Mouse (Mus musculus) C3H10T1/2 (cell line): ENCODE data around the gene Agfg1. TPM values are rescaled to one million over a fixed set of nuclear protein-coding genes. Genes with fewer than 3 reads are reported as not detected.

ENCODE experiments used
- polyA plus RNA-seq, 2 experiments: library from polyadenylated mRNA; unstranded; fragments of >200 nt; fragmentation: generic; extraction: Trizol; gene quantifications; one replicate each; pipeline ENCODE4 v1.2.1; 2012; ENCODE audit warnings: missing spikeins in 2 of 2

Agfg1 gene
- 10 to 100 TPM in 1 of 2 experiments, 1 to 10 TPM in 1; 7.0 to 11.2 TPM for polyA plus RNA-seq

DNA sequence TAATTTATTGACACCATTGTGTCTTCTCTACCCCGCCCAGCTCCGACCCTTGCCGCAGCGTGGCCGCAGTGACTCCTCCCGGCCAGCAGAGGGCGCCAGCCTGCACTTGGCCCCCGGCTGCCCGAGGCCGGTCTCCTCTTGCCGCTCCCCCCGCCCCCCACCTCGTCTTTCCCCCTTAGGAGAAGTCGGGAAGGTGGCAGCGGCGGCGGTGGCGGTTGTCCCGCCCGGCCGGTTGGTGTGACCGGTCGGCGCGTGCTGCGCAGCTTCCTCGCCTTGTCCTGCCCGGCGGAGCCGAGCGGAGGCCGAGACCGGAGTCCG is at the start of gene Agfg1:
Agfg1 (plus strand) TSS at position 188 of the 318 bp plus-strand sequence.

DNA sequence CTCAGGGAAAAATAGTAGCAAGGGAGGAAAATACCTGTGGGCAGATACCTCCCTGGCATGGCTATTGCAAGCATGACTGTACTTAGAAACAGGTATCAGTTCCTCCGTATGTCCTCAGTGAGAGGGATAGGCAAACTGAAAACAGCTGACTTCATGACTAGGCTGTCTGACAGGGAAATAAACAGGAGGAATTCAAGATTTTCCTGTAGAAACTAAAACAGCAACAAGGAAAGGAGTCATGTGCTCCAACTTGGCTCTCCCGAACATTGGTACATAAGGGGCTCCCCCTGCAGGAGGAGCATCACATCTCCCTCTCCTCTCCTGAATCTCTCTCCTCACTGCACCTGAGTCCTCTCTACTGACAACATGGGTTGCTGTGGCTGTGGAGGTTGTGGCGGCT is 73.7 kb downstream of the Agfg1 start, which contains the start of gene A030005L19Rik:
A030005L19Rik (plus strand) TSS at position 301 of the 400 bp plus-strand sequence.

DNA sequence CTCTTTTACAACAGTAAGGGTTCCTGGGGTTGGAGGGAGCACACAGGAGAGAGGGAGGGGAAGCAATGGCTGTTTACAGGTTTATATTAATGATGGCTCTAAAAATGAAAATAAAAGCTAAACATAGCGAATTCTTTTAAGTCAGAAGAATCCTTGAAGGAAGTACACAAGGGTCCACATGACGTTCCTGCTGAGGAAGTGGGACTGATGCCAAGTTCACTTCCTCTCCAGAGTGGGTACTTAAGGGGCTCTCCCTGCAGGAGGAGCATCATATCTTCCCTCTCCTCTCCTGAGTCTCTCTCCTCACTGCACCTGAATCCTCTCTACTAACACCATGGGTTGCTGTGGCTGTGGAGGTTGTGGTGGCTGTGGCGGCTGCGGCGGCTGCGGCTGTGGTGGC is 85.4 kb downstream of the Agfg1 start, which contains the start of gene A030014E15Rik:
A030014E15Rik (plus strand) TSS at position 268 of the 400 bp plus-strand sequence.

DNA sequence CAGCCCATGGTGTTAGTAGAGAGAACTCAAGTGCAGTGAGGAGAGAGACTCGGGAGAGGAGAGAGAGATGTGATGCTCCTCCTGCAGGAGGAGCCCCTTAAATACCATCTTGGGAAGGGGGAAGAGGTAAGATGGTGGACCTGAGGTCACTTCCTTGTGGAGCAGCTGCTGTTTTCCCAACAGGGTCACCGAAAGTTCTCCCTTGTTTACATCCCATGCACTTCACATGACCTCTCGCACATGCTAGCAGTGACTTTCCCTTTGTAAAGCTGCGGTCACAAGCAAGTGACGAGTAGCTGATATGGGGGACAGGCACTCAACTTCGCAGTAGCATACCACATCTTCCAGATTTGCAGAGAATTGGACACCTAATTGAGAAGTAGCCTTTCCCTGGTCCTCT is 92.0 kb downstream of the Agfg1 start, which contains the start of gene Gm6217:
Gm6217 (minus strand) TSS at position 74 of the 400 bp plus-strand sequence.

GRCm38 (mm10) chr1:82943295-82943694 is 104.0 kb downstream of the Agfg1 start, which contains the start of gene A030003K21Rik:
A030003K21Rik (minus strand) TSS chr1:82943388.

Other genes starting within 250 kb of the Agfg1 start
- gene Mff, start 114.6 kb upstream of the Agfg1 start, polyA plus RNA-seq, result 10 to 100 TPM in 1 of 2 experiments, 1 to 10 TPM in 1; 7.8 to 61.5 TPM
- gene Tm4sf20, start 71.0 kb upstream of the Agfg1 start, polyA plus RNA-seq, result not detected
- gene Gm47791, start 68.2 kb upstream of the Agfg1 start, polyA plus RNA-seq, result not detected
- not detected for gene A030005L19Rik, start 73.8 kb downstream of the Agfg1 start, polyA plus RNA-seq
- not detected for gene A030014E15Rik, start 85.4 kb downstream of the Agfg1 start, polyA plus RNA-seq
- not detected for gene Gm6217, start 91.9 kb downstream of the Agfg1 start, polyA plus RNA-seq
- not detected for gene A030003K21Rik, start 103.9 kb downstream of the Agfg1 start, polyA plus RNA-seq
- gene Gm7544, start 116.5 kb downstream of the Agfg1 start, polyA plus RNA-seq, result not detected
- gene Gm47955, start 120.8 kb downstream of the Agfg1 start, polyA plus RNA-seq, result not detected
- gene Gm47959, start 161.1 kb downstream of the Agfg1 start, polyA plus RNA-seq, result not detected
- not detected for gene Slc19a3, start 199.0 kb downstream of the Agfg1 start, polyA plus RNA-seq
- gene Krtap28-10, start 203.0 kb downstream of the Agfg1 start, polyA plus RNA-seq, result not detected
- gene Gm47969, start 205.4 kb downstream of the Agfg1 start, polyA plus RNA-seq, result not detected
- not detected for gene A030005K14Rik, start 219.9 kb downstream of the Agfg1 start, polyA plus RNA-seq
- not detected for gene Krtap28-13, start 221.4 kb downstream of the Agfg1 start, polyA plus RNA-seq